Mouse (Mus musculus) liver, postnatal 0 days (tissue): ENCODE measurements at regions not wholly inside any gene's neighbourhood (a gene's known extent, or its start where the extent isn't known, plus 50 kb on each side); places are given as distances from the start of the nearest gene placed in this dataset.

Experiments used
- ATAC-seq: fragments of 200-750 bp; cut with Nextera tagmentation; 2 replicates; pipeline ENCODE4 v1.8.0; 2017; ENCODE audit warnings: mild to moderate bottlenecking, moderate library complexity
- DNase-seq: peaks from one replicate; pipeline ENCODE4 v3.0.0-alpha.2; 2016
- H3K27ac ChIP-seq: fragments of 300-500 bp; sonication (generic); 2 replicates; pipeline ENCODE4 v1.5.1; 2014; ENCODE audit warnings: antibody characterized with exemption, moderate library complexity, mild to moderate bottlenecking, low read depth
- H3K27me3 ChIP-seq: fragments of 300-500 bp; sonication (generic); 2 replicates; pipeline ENCODE4 v1.6.1; 2014; ENCODE audit warnings: low read length, control low read depth, mixed read lengths; ENCODE audit not compliant: insufficient read depth
- H3K36me3 ChIP-seq: fragments of 300-500 bp; sonication (generic); replicated peaks from 2 replicates; pipeline ENCODE4 v1.6.1; 2014; ENCODE audit warnings: mild to moderate bottlenecking, control low read depth, low read length, moderate library complexity, mixed read lengths; ENCODE audit not compliant: insufficient read depth
- H3K4me1 ChIP-seq: fragments of 300-500 bp; sonication (generic); 2 replicates; pipeline ENCODE4 v1.6.1; 2014; ENCODE audit warnings: antibody characterized with exemption, mild to moderate bottlenecking, control low read depth; ENCODE audit not compliant: insufficient read depth
- H3K4me2 ChIP-seq: fragments of 300-500 bp; sonication (generic); 2 replicates; pipeline ENCODE4 v1.6.1; 2014; ENCODE audit warnings: low read depth, mild to moderate bottlenecking, low read length, moderate library complexity, mixed read lengths
- H3K4me3 ChIP-seq: fragments of 300-500 bp; sonication (generic); 2 replicates; pipeline ENCODE4 v1.5.1; 2014; ENCODE audit warnings: low read depth, low read length
- H3K9ac ChIP-seq: fragments of 300-500 bp; sonication (generic); replicated peaks from 2 replicates; pipeline ENCODE4 v1.6.1; 2014; ENCODE audit warnings: mild to moderate bottlenecking, moderate library complexity
- H3K9me3 ChIP-seq: fragments of 300-500 bp; sonication (generic); 2 replicates; pipeline ENCODE4 v1.6.1; 2016; ENCODE audit warnings: mild to moderate bottlenecking, control low read depth, low read length, mixed read lengths
- CTCF ChIP-seq: sonication (generic); IDR thresholded peaks from 2 replicates; pipeline ENCODE4 v1.5.1; 2016; ENCODE audit warnings: antibody characterized with exemption, low read depth
- EP300 ChIP-seq: IDR thresholded peaks from 2 replicates; pipeline ENCODE4 v1.6.1; 2016; ENCODE audit warnings: antibody characterized with exemption, low read depth, mild to moderate bottlenecking
- WGBS: fragments of 180-500 bp; shearing (Covaris S2); extraction: QIAGEN DNeasy Blood & Tissue Kit; methylation state at CpG from one replicate; pipeline ENCODE4 v1.1.7; 2014; ENCODE audit not compliant: insufficient replicate concordance; 5-methylcytosine and 5-hydroxymethylcytosine counted together

GRCm38 (mm10) chr16:7797176-7797786, 627.7 kb downstream of the Tmem114 start:
- Histone ChIP-seq H3K4me2 (no peak overlapping the region), H3K4me3 (no peak overlapping the region)
- DNase-seq = no peak

GRCm38 (mm10) chr16:7795561-7795960, 629.4 kb downstream of the Tmem114 start:
- no peak overlapping the region for H3K27ac ChIP-seq
- DNase-seq (no peak), ATAC-seq (no peak)
- TF ChIP-seq CTCF = no peak
- TF ChIP-seq EP300 = no peak
- no peaks in the 10 kb centered on the region for H3K36me3 ChIP-seq
- 53% methylated on average over 3 of the region's 3 CpGs for WGBS
- H3K9me3 ChIP-seq = no peaks in the 10 kb centered on the region
- H3K4me3 ChIP-seq = no peak overlapping the region
- no peaks in the 10 kb centered on the region for H3K4me1 ChIP-seq
- H3K9ac ChIP-seq = no peak overlapping the region
- no peak overlapping the region for H3K4me2 ChIP-seq
- no peaks in the 10 kb centered on the region for H3K27me3 ChIP-seq

More at GRCm38 (mm10) chr16:7797176-7797786, 627.7 kb downstream of the Tmem114 start:
- H3K27me3 ChIP-seq = no peaks in the 10 kb centered on the region
- no peak overlapping the region for H3K27ac ChIP-seq
- no peak overlapping the region for H3K9ac ChIP-seq
- H3K4me1 ChIP-seq = no peaks in the 10 kb centered on the region
- no peak for ATAC-seq
- H3K9me3 ChIP-seq = no peaks in the 10 kb centered on the region
- TF ChIP-seq CTCF (no peak), EP300 (no peak)
- H3K36me3 ChIP-seq = no peaks in the 10 kb centered on the region
- 60% methylated on average over 8 of the region's 8 CpGs for WGBS

- WGBS = 91% methylated on average over 3 of the region's 3 CpGs
These were observed 632.4 kb downstream of the Tmem114 start for GRCm38 (mm10) chr16:7792521-7792920.

GRCm38 (mm10) chr16:7790260-7790659, 634.7 kb downstream of the Tmem114 start:
- no peak for ATAC-seq
- no peak for TF ChIP-seq EP300
- no peak for TF ChIP-seq CTCF
- WGBS = 76% methylated on average over 4 of the region's 4 CpGs

More at GRCm38 (mm10) chr16:7792521-7792920, 632.4 kb downstream of the Tmem114 start:
- TF ChIP-seq EP300 (no peak), CTCF (no peak)
- H3K4me2 ChIP-seq = no peak overlapping the region
- H3K9ac ChIP-seq = no peak overlapping the region
- H3K27ac ChIP-seq = no peak overlapping the region
- ATAC-seq = no peak
- no peaks in the 10 kb centered on the region for H3K27me3 ChIP-seq
- H3K36me3 ChIP-seq = no peaks in the 10 kb centered on the region
- H3K4me3 ChIP-seq = no peak overlapping the region
- no peaks in the 10 kb centered on the region for H3K4me1 ChIP-seq
- H3K9me3 ChIP-seq = no peaks in the 10 kb centered on the region
- no peak for DNase-seq

GRCm38 (mm10) chr16:7788209-7788608, 636.7 kb downstream of the Tmem114 start:
- H3K27ac ChIP-seq = no peak overlapping the region
- DNase-seq = no peak
- H3K4me3 ChIP-seq = no peak overlapping the region
- H3K36me3 ChIP-seq = no peaks in the 10 kb centered on the region
- TF ChIP-seq EP300 (no peak), CTCF (no peak)
- no peak overlapping the region for H3K4me2 ChIP-seq
- no peak for ATAC-seq
- H3K9ac ChIP-seq = no peak overlapping the region
- H3K9me3 ChIP-seq = no peaks in the 10 kb centered on the region
- no peaks in the 10 kb centered on the region for H3K4me1 ChIP-seq
- 59% methylated on average over 2 of the region's 2 CpGs for WGBS
- no peaks in the 10 kb centered on the region for H3K27me3 ChIP-seq

More at GRCm38 (mm10) chr16:7790260-7790659, 634.7 kb downstream of the Tmem114 start:
- Histone ChIP-seq H3K9ac (no peak overlapping the region), H3K36me3 (no peaks in the 10 kb centered on the region), H3K27ac (no peak overlapping the region), H3K4me3 (no peak overlapping the region), H3K27me3 (no peaks in the 10 kb centered on the region), H3K4me2 (no peak overlapping the region), H3K4me1 (no peaks in the 10 kb centered on the region), H3K9me3 (no peaks in the 10 kb centered on the region)
- DNase-seq = no peak

GRCm38 (mm10) chr16:7781506-7781905, 643.4 kb downstream of the Tmem114 start:
- Histone ChIP-seq H3K9ac (no peak overlapping the region), H3K4me2 (no peak overlapping the region), H3K27ac (no peak overlapping the region), H3K9me3 (no peaks in the 10 kb centered on the region), H3K4me3 (no peak overlapping the region), H3K27me3 (no peaks in the 10 kb centered on the region), H3K36me3 (no peaks in the 10 kb centered on the region), H3K4me1 (no peaks in the 10 kb centered on the region)
- TF ChIP-seq EP300 (no peak), CTCF (no peak)
- ATAC-seq (no peak), DNase-seq (no peak)
- 70% methylated on average over 2 of the region's 2 CpGs for WGBS
